Mouse (Mus musculus): ENCODE measurements around the gene Il13ra1.

The Il13ra1 gene

GRCm38 (mm10) chrX:36195736-36196525, 84.0 kb downstream of the Il13ra1 start, which contains the start of gene Zcchc12:
Zcchc12 (plus strand) TSS chrX:36195904.
- no peak for DNase-seq (ENCODE audit: low spot score in 2 of 2)

GRCm38 (mm10) chrX:36209554-36209953, 97.6 kb downstream of the Il13ra1 start:
- DNase-seq (ENCODE audit: low spot score in 2 of 2), result no peak

GRCm38 (mm10) chrX:36211216-36211615, 99.3 kb downstream of the Il13ra1 start:
- DNase-seq (ENCODE audit: low spot score in 2 of 2), result no peak

Measured in urinary bladder, postnatal 36 days (tissue).